Mouse (Mus musculus) B cell, adult (primary cell): ENCODE measurements around the gene Vmn1r50. TPM values are rescaled to one million over a fixed set of nuclear protein-coding genes. Genes with fewer than 3 reads are reported as not detected.

Experiments used
- total RNA-seq: library from RNA; stranded (reverse); gene quantifications from 4 replicates; pipeline ENCODE4 v1.2.4, GENCODE M21; 2023; ENCODE audit not compliant: inconsistent age

The Vmn1r50 gene
- not detected in 4 replicates for total RNA-seq

GRCm38 (mm10) chr6:90101130-90101529 lies at the start of gene Vmn1r50:
Gene Vmn1r50, plus strand, starts transcription at chr6:90101430.

DNA sequence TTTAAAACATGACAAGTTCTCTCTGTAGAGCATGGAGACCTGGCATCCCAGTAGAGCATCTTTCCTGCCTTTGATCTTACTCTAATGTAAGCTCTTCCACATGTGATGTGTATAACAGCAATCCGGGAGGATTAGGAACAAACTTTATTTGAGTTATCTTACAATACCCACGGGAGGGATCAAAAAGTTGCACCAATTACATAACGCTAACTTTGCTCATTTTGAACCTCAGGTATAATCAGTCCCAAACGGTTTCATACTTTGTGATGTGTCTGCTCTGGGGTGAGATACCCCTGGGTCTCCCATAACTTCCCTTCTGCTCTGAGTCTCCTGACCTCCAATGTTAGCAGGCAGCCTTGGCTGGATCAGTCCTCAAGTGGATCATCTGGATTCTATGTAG lies 22.8 kb upstream of the Vmn1r50 start, which contains the start of gene Vmn1r49:
Gene Vmn1r49, minus strand, starts transcription at position 101 of the 400 bp plus-strand sequence.

DNA sequence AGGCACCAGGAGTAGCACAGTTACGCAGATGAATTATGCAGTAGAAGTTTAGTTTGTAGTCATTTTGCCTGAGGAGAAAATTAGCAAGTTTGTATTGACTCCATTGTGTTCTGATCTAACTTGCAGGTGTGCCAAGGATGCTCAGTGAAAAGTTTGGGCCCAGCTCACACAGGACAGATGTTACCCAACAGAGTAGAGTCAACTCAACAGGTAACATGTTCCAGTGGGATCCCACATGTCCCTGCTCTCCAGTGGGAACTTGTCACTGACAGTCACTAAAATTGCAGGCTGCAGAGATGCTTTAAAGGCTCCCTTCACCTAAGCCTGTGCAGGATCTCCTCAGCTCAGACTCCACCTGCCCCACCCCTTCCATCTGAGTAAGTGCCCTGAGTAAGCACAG lies 21.1 kb downstream of the Vmn1r50 start, which contains the start of gene Vmn1r51:
Gene Vmn1r51, plus strand, starts transcription at position 301 of the 400 bp plus-strand sequence.

Other genes starting within 250 kb of the Vmn1r50 start
- not detected in 4 replicates for gene Vmn1r42, start 225.0 kb upstream of the Vmn1r50 start, total RNA-seq
- gene Vmn1r43, start 225.0 kb upstream of the Vmn1r50 start, total RNA-seq: not detected in 4 replicates
- not detected in 4 replicates for gene Vmn1r44, start 217.8 kb upstream of the Vmn1r50 start, total RNA-seq
- gene Vmn1r45, start 160.8 kb upstream of the Vmn1r50 start, total RNA-seq: not detected in 4 replicates
- not detected in 4 replicates for gene Vmn1r46, start 132.1 kb upstream of the Vmn1r50 start, total RNA-seq
- gene Vmn1r47, start 85.3 kb upstream of the Vmn1r50 start, total RNA-seq: not detected in 4 replicates
- gene Vmn1r48, start 64.6 kb upstream of the Vmn1r50 start, total RNA-seq: not detected in 4 replicates
- gene Vmn1r49, start 22.9 kb upstream of the Vmn1r50 start, total RNA-seq: not detected in 4 replicates
- gene Vmn1r51, start 21.2 kb downstream of the Vmn1r50 start, total RNA-seq: not detected in 4 replicates
- not detected in 4 replicates for gene Vmn1r52, start 73.4 kb downstream of the Vmn1r50 start, total RNA-seq
- not detected in 4 replicates for gene V1ra8, start 101.4 kb downstream of the Vmn1r50 start, total RNA-seq
- not detected in 4 replicates for gene Vmn1r53, start 123.0 kb downstream of the Vmn1r50 start, total RNA-seq
- not detected in 4 replicates for gene Vmn1r54, start 144.9 kb downstream of the Vmn1r50 start, total RNA-seq
- gene BC048671, start 199.8 kb downstream of the Vmn1r50 start, total RNA-seq: not detected in 4 replicates
- not detected in 4 replicates for gene Chst13, start 223.8 kb downstream of the Vmn1r50 start, total RNA-seq
- gene Uroc1, start 231.9 kb downstream of the Vmn1r50 start, total RNA-seq: not detected in 4 replicates